Mouse (Mus musculus) kidney, adult 2 months (tissue): ENCODE measurements around the gene Pdlim1.

ENCODE experiments used
- CTCF ChIP-seq: fragments of 200-500 bp; conservative IDR thresholded peaks from 2 replicates; pipeline ENCODE4 v1.5.1; 2011; ENCODE audit warnings: low read depth, mild to moderate bottlenecking, control low read depth, low read length, moderate library complexity, mixed read lengths; ENCODE audit not compliant: insufficient read depth, insufficient read length
- POLR2A ChIP-seq: fragments of 200-500 bp; IDR thresholded peaks from one replicate; pipeline ENCODE4 v1.6.1; 2011; ENCODE audit warnings: low read depth, low read length, control low read depth

- no peak for TF ChIP-seq CTCF
- no peak for TF ChIP-seq POLR2A
These were observed 24.4 kb downstream of the Pdlim1 start for GRCm38 (mm10) chr19:40247268-40247666.
